Mouse (Mus musculus): ENCODE measurements around the gene Glb1l.

- no peak for TF ChIP-seq EP300 (IDR thresholded peaks at IDR 0.05; ENCODE audit: low read depth)
- no peak for TF ChIP-seq CTCF (IDR thresholded peaks at IDR 0.05; ENCODE audit: low read depth)
These were observed 45.0 kb upstream of the Glb1l start for GRCm38 (mm10) chr1:75255516-75256046.
